9 mouse cellular contexts compared by ENCODE assay signal in the genomic region with DNA sequence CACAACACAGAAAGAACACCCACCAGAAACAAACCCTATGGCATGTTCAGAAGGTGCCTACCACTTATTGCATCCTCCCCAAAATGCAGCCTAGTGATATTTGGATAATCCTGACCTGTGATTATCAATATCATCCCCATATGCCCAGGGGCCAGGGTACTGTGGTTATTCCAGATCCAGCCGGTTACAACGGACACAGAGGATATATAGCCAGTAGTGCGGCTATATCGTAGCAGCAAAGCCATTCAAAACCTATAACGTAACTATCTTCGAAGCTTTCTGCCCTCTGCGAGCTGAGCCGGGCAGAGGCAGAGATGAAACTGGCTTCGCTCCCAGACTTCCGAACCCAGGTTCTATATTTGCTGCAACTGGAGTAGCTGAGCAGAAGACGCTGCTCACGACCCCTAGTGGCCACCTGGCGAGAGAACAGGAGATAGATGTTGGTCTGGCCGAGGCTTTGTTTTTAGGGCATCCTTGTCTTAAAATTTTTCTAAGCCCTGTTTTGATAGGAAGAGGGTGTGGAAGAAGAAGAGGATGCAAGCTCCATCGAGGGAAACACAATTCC. TPM values are rescaled to one million over a fixed set of nuclear protein-coding genes. Genes with fewer than 3 reads are reported as not detected.
DNase-seq lines count a peak whose midpoint lies in the region; ATAC-seq lines count a peak whose summit lies in the region.
"Had no signal": no experiment of that assay in that cellular context is flagged by ENCODE, and none has a peak within 500 bp of the region (broad histone marks: within the 10 kb centered on the region; RNA-seq: fewer than 3 reads in every experiment).

No protein-coding gene starts in this region.

- H3K27me3 ChIP-seq in hindbrain, embryonic 12.5 days, result peaks cover 68% of the 10 kb centered on the region
- H3K27me3 ChIP-seq in limb, embryonic 11.5 days (ENCODE audit: control insufficient read depth, insufficient read depth, low read length), result peaks cover 60% of the 10 kb centered on the region

- H3K4me3 ChIP-seq in hindbrain, embryonic 12.5 days, result peak overlapping the region; percentile 50
- H3K4me3 ChIP-seq in limb, embryonic 11.5 days (ENCODE audit: low read depth, low read length), result no peak overlapping the region

- H3K9ac ChIP-seq in hindbrain, embryonic 12.5 days, result peak overlapping the region; percentile 55; the same call in 1 of the 2 replicates
- no peak overlapping the region for H3K9ac ChIP-seq in limb, embryonic 11.5 days (ENCODE audit: low read length)

- peak overlapping the region; percentile 82 for H3K27ac ChIP-seq in hindbrain, embryonic 12.5 days
- no peak overlapping the region for H3K27ac ChIP-seq in limb, embryonic 11.5 days (replicated peaks; ENCODE audit: low read depth, low read length)

- H3K4me1 ChIP-seq in hindbrain, embryonic 12.5 days, result peaks cover 29% of the 10 kb centered on the region
- no peaks in the 10 kb centered on the region for H3K4me1 ChIP-seq in limb, embryonic 11.5 days (ENCODE audit: control insufficient read depth, insufficient read depth, low read length)

- WGBS in hindbrain, embryonic 12.5 days, result 5% methylated on average over 15 of the region's 15 CpGs
- 9% methylated on average over 15 of the region's 15 CpGs for WGBS in limb, embryonic 11.5 days

- no peaks in the 10 kb centered on the region for H3K36me3 ChIP-seq in hindbrain, embryonic 12.5 days
- H3K36me3 ChIP-seq in limb, embryonic 11.5 days (ENCODE audit: control insufficient read depth, insufficient read depth, low read length), result no peaks in the 10 kb centered on the region

- peak overlapping the region; percentile 76 for H3K4me2 ChIP-seq in hindbrain, embryonic 12.5 days (replicated peaks)
- no peak overlapping the region for H3K4me2 ChIP-seq in limb, embryonic 11.5 days (ENCODE audit: low read depth, severe bottlenecking)

- no peaks in the 10 kb centered on the region for H3K9me3 ChIP-seq in hindbrain, embryonic 12.5 days (replicated peaks)
- no peaks in the 10 kb centered on the region for H3K9me3 ChIP-seq in limb, embryonic 11.5 days (ENCODE audit: control insufficient read depth, low read length)

- no peak for ATAC-seq in hindbrain, embryonic 12.5 days (ENCODE audit: low FRiP score)
- no peak for ATAC-seq in limb, embryonic 11.5 days (ENCODE audit: insufficient number of reproducible peaks, low FRiP score, low TSS enrichment, low read depth)

- peak; percentile 43 to 49 for DNase-seq in cerebellum, adult 18-20 months
- DNase-seq in cerebellum, adult 11-12 months, result no peak
- peak; percentile 30 for DNase-seq in A20 (ENCODE audit: low read depth, low spot score)
- DNase-seq in cerebellum, postnatal 36 days, result peak; percentile 50 to 54
- peak; percentile 62 for DNase-seq in limb, embryonic 11.5 days (ENCODE audit: low spot score)
- DNase-seq in naive thymus-derived CD4-positive, alpha-beta T cell, adult 2 months (ENCODE audit: low read depth), result peak; percentile 4
- no peak for DNase-seq in c-Kit-positive CD71-positive TER-119-positive erythroid progenitor cells, embryonic 14.5 days (ENCODE audit: low spot score)

RNA-seq across cellular contexts. Expression of a gene that starts 6.0 kb away (rescaled TPM):
- 9.3 and 11.7 TPM in 2 replicates for polyA plus RNA-seq in hindbrain, embryonic 12.5 days (2016; fragmentation: Nextera tagmentation; extraction: Ambion mirVana)
- polyA plus RNA-seq in limb, embryonic 11.5 days (2014; fragmentation: Nextera tagmentation; extraction: Ambion mirVana), result 0.09 TPM in 1 of 2 replicates, not detected in the other
- polyA plus RNA-seq: gonadal fat pad, adult 2 months had no signal

Comparison
In these comparisons a context has a peak if more than half of its experiments do, and no peak if none do; other contexts are left out.
1. DNase-seq: peak in cerebellum, adult 18-20 months (2 of 2), A20 (single experiment), cerebellum, postnatal 36 days (2 of 2), limb, embryonic 11.5 days (single experiment) and naive thymus-derived CD4-positive, alpha-beta T cell, adult 2 months (single experiment); none in cerebellum, adult 11-12 months (single experiment) and c-Kit-positive CD71-positive TER-119-positive erythroid progenitor cells, embryonic 14.5 days (single experiment).